Mouse (Mus musculus) forebrain, embryonic 13.5 days (tissue): Measurements from ENCODE around the gene Slc25a1. TPM values are rescaled to one million over a fixed set of nuclear protein-coding genes. Genes with fewer than 3 reads are reported as not detected.
A peak's percentile ranks its signal among the peaks of the same experiment; 100 is the strongest.
"Not testable (repeated sequence)": the region's sequence is repeated elsewhere in the genome, so short reads cannot be mapped to it uniquely, and the experiment has no call there.

Experiments
- ATAC-seq: fragments of 200-750 bp; cut with Nextera tagmentation; 2 replicates; pipeline ENCODE4 v1.8.0; 2017
- H3K27ac ChIP-seq: fragments of 300-500 bp; sonication (generic); 2 replicates; pipeline ENCODE4 v1.5.1; 2015; ENCODE audit warnings: inconsistent platforms, mild to moderate bottlenecking, moderate library complexity
- H3K27me3 ChIP-seq: fragments of 300-500 bp; sonication (generic); 2 replicates; pipeline ENCODE4 v1.6.1; 2015; ENCODE audit warnings: mild to moderate bottlenecking, inconsistent platforms
- H3K36me3 ChIP-seq: fragments of 300-500 bp; sonication (generic); 2 replicates; pipeline ENCODE4 v1.6.1; 2015; ENCODE audit warnings: mild to moderate bottlenecking, inconsistent platforms; ENCODE audit not compliant: poor library complexity, severe bottlenecking
- H3K4me1 ChIP-seq: fragments of 300-500 bp; sonication (generic); 2 replicates; pipeline ENCODE4 v1.6.1; 2015; ENCODE audit warnings: inconsistent platforms
- H3K4me2 ChIP-seq: fragments of 300-500 bp; sonication (generic); 2 replicates; pipeline ENCODE4 v1.6.1; 2015; ENCODE audit warnings: inconsistent platforms, mild to moderate bottlenecking, moderate library complexity
- H3K4me3 ChIP-seq: fragments of 300-500 bp; sonication (generic); 2 replicates; pipeline ENCODE4 v1.5.1; 2015; ENCODE audit warnings: mild to moderate bottlenecking, inconsistent platforms
- H3K9ac ChIP-seq: fragments of 300-500 bp; sonication (generic); 2 replicates; pipeline ENCODE4 v1.6.1; 2015; ENCODE audit warnings: mild to moderate bottlenecking, inconsistent platforms
- H3K9me3 ChIP-seq: fragments of 300-500 bp; sonication (generic); replicated peaks from 2 replicates; pipeline ENCODE4 v1.6.1; 2016; ENCODE audit warnings: inconsistent platforms
- WGBS: fragments of 180-500 bp; shearing (Covaris S2); methylation state at CpG from one replicate; pipeline ENCODE4 v1.1.7; 2015; 5-methylcytosine and 5-hydroxymethylcytosine counted together
- polyA plus RNA-seq: library from polyadenylated mRNA; unstranded; fragments of >200 nt; fragmentation: Nextera tagmentation; extraction: Ambion mirVana; gene quantifications from 2 replicates; pipeline ENCODE4 v1.2.1, GENCODE M21; 2015

Gene Slc25a1
- 104 and 118 TPM in 2 replicates for polyA plus RNA-seq

GRCm38 (mm10) chr16:17928087-17928580 lies at the start of gene Slc25a1:
TSS of gene Slc25a1 (minus strand) at chr16:17928219.
- peak; percentile 83 for ATAC-seq
- H3K4me1 ChIP-seq: peaks cover 23% of the 10 kb centered on the region
- H3K27me3 ChIP-seq: peaks cover 14% of the 10 kb centered on the region
- H3K27ac ChIP-seq: peak within 1 kb of the TSS; percentile 77
- no peaks in the 10 kb centered on the region for H3K9me3 ChIP-seq
- peak within 1 kb of the TSS; percentile 89 for H3K9ac ChIP-seq
- H3K4me3 ChIP-seq: peak within 1 kb of the TSS; percentile 88
- peak within 1 kb of the TSS; percentile 93 for H3K4me2 ChIP-seq
- WGBS: under 1% methylated on average over 47 of the region's 47 CpGs
- peaks cover 20% of the 10 kb centered on the region for H3K36me3 ChIP-seq

GRCm38 (mm10) chr16:17971853-17972252 lies 43.8 kb upstream of the Slc25a1 start:
- no peaks in the 10 kb centered on the region for H3K27me3 ChIP-seq
- ATAC-seq: no peak
- H3K9ac ChIP-seq: no peak overlapping the region
- no peak overlapping the region for H3K4me3 ChIP-seq
- no peaks in the 10 kb centered on the region for H3K4me1 ChIP-seq
- H3K9me3 ChIP-seq: no peaks in the 10 kb centered on the region
- H3K4me2 ChIP-seq: no peak overlapping the region
- H3K27ac ChIP-seq: no peak overlapping the region
- no peaks in the 10 kb centered on the region for H3K36me3 ChIP-seq
- 70% methylated on average over 5 of the region's 5 CpGs for WGBS

GRCm38 (mm10) chr16:17962091-17962490 lies 34.1 kb upstream of the Slc25a1 start:
- no peaks in the 10 kb centered on the region for H3K4me1 ChIP-seq
- no peak overlapping the region for H3K4me2 ChIP-seq
- WGBS: 87% methylated on average over 7 of the region's 7 CpGs
- no peaks in the 10 kb centered on the region for H3K9me3 ChIP-seq
- H3K36me3 ChIP-seq: no peaks in the 10 kb centered on the region
- H3K9ac ChIP-seq: no peak overlapping the region
- H3K4me3 ChIP-seq: no peak overlapping the region
- H3K27ac ChIP-seq: no peak overlapping the region
- ATAC-seq: no peak
- H3K27me3 ChIP-seq: no peaks in the 10 kb centered on the region

- H3K4me3 ChIP-seq, H3K4me1 ChIP-seq, H3K27ac ChIP-seq, H3K27me3 ChIP-seq, ATAC-seq, H3K9ac ChIP-seq, H3K36me3 ChIP-seq, H3K9me3 ChIP-seq, H3K4me2 ChIP-seq: not testable (repeated sequence)
- WGBS: 96% methylated on average over 17 of the region's 17 CpGs
These were observed 28.1 kb upstream of the Slc25a1 start for GRCm38 (mm10) chr16:17956052-17956638.

GRCm38 (mm10) chr16:17951618-17952017 lies 23.6 kb upstream of the Slc25a1 start:
- no peaks in the 10 kb centered on the region for H3K36me3 ChIP-seq
- no peak overlapping the region for H3K9ac ChIP-seq
- H3K4me1 ChIP-seq: peaks cover 17% of the 10 kb centered on the region
- H3K4me2 ChIP-seq: no peak overlapping the region
- no peak overlapping the region for H3K4me3 ChIP-seq
- WGBS: 88% methylated on average over 4 of the region's 4 CpGs
- no peak for ATAC-seq
- no peaks in the 10 kb centered on the region for H3K27me3 ChIP-seq
- no peak overlapping the region for H3K27ac ChIP-seq
- H3K9me3 ChIP-seq: no peaks in the 10 kb centered on the region

GRCm38 (mm10) chr16:17950068-17950467 lies 22.0 kb upstream of the Slc25a1 start:
- no peak overlapping the region for H3K4me3 ChIP-seq
- peak overlapping the region; percentile 57; the same call in 1 of the 2 replicates for H3K27ac ChIP-seq
- no peak for ATAC-seq
- peaks cover 17% of the 10 kb centered on the region for H3K4me1 ChIP-seq
- WGBS: 31% methylated on average over 4 of the region's 4 CpGs
- no peaks in the 10 kb centered on the region for H3K36me3 ChIP-seq
- H3K9ac ChIP-seq: no peak overlapping the region
- H3K27me3 ChIP-seq: no peaks in the 10 kb centered on the region
- H3K4me2 ChIP-seq: no peak overlapping the region
- no peaks in the 10 kb centered on the region for H3K9me3 ChIP-seq

GRCm38 (mm10) chr16:17949421-17949877 lies 21.4 kb upstream of the Slc25a1 start:
- Histone ChIP-seq H3K9ac (no peak overlapping the region), H3K4me2 (no peak overlapping the region), H3K27ac (peak overlapping the region; percentile 57), H3K4me1 (peaks cover 17% of the 10 kb centered on the region), H3K4me3 (no peak overlapping the region), H3K27me3 (no peaks in the 10 kb centered on the region), H3K36me3 (no peaks in the 10 kb centered on the region), H3K9me3 (no peaks in the 10 kb centered on the region)
- WGBS: 15% methylated on average over 2 of the region's 2 CpGs
- ATAC-seq: peak; percentile 87; the same call in 1 of the 2 replicates

GRCm38 (mm10) chr16:17945081-17945831 lies 17.2 kb upstream of the Slc25a1 start:
- WGBS: 57% methylated on average over 7 of the region's 7 CpGs
- Histone ChIP-seq H3K9me3 (no peaks in the 10 kb centered on the region), H3K4me1 (peaks cover 16% of the 10 kb centered on the region), H3K27me3 (no peaks in the 10 kb centered on the region), H3K27ac (no peak overlapping the region), H3K36me3 (no peaks in the 10 kb centered on the region), H3K9ac (no peak overlapping the region), H3K4me2 (no peak overlapping the region), H3K4me3 (no peak overlapping the region)
- ATAC-seq: 0 out of 2 replicates have a peak, but pooled peaks have one; percentile 10

GRCm38 (mm10) chr16:17943466-17943865 lies 15.4 kb upstream of the Slc25a1 start:
- Histone ChIP-seq H3K9ac (no peak overlapping the region), H3K9me3 (no peaks in the 10 kb centered on the region), H3K27me3 (no peaks in the 10 kb centered on the region), H3K4me2 (no peak overlapping the region), H3K4me3 (no peak overlapping the region), H3K36me3 (no peaks in the 10 kb centered on the region), H3K27ac (no peak overlapping the region), H3K4me1 (peaks cover 8% of the 10 kb centered on the region; the same call in 1 of the 2 replicates)
- WGBS: 80% methylated on average over 8 of the region's 8 CpGs
- ATAC-seq: no peak

GRCm38 (mm10) chr16:17939255-17939751 lies 11.3 kb upstream of the Slc25a1 start:
- Histone ChIP-seq H3K9me3 (no peaks in the 10 kb centered on the region), H3K9ac (0 out of 2 replicates have a peak overlapping the region, but pooled peaks have one; percentile 1), H3K27ac (no peak overlapping the region), H3K27me3 (peaks cover 21% of the 10 kb centered on the region), H3K4me2 (no peak overlapping the region; the same call in 1 of the 2 replicates), H3K36me3 (no peaks in the 10 kb centered on the region), H3K4me3 (no peak overlapping the region), H3K4me1 (peaks cover 8% of the 10 kb centered on the region; the same call in 1 of the 2 replicates)
- peak; percentile 30; the same call in 1 of the 2 replicates for ATAC-seq
- WGBS: 49% methylated on average over 9 of the region's 9 CpGs

- Histone ChIP-seq H3K4me3 (no peak overlapping the region), H3K27ac (no peak overlapping the region), H3K27me3 (peaks cover 23% of the 10 kb centered on the region), H3K4me2 (no peak overlapping the region; the same call in 1 of the 2 replicates), H3K4me1 (peaks cover 8% of the 10 kb centered on the region; the same call in 1 of the 2 replicates), H3K9ac (no peak overlapping the region), H3K36me3 (no peaks in the 10 kb centered on the region), H3K9me3 (no peaks in the 10 kb centered on the region)
- ATAC-seq: peak; percentile 86
- 4% methylated on average over 7 of the region's 7 CpGs for WGBS
These were observed 10.8 kb upstream of the Slc25a1 start for GRCm38 (mm10) chr16:17938821-17939220.

GRCm38 (mm10) chr16:17938187-17938586 lies 10.2 kb upstream of the Slc25a1 start:
- Histone ChIP-seq H3K4me1 (peaks cover 8% of the 10 kb centered on the region; the same call in 1 of the 2 replicates), H3K4me2 (no peak overlapping the region), H3K27ac (no peak overlapping the region), H3K36me3 (no peaks in the 10 kb centered on the region), H3K9me3 (no peaks in the 10 kb centered on the region), H3K4me3 (no peak overlapping the region), H3K27me3 (peaks cover 23% of the 10 kb centered on the region), H3K9ac (no peak overlapping the region)
- no peak for ATAC-seq
- WGBS: 87% methylated on average over 7 of the region's 7 CpGs
